Mouse (Mus musculus) brain, embryonic 14.5 days (tissue): ENCODE measurements around the gene H2-K1.

Experiments used
- CTCF ChIP-seq: fragments of 200-500 bp; IDR thresholded peaks from 2 replicates; pipeline ENCODE4 v1.5.1; 2012; ENCODE audit warnings: inconsistent platforms, mild to moderate bottlenecking, moderate library complexity, borderline replicate concordance; ENCODE audit not compliant: insufficient read depth, insufficient read length; ENCODE audit errors: extremely low read depth
- POLR2A ChIP-seq: fragments of 200-500 bp; IDR thresholded peaks from 2 replicates; pipeline ENCODE4 v1.6.1; 2012; ENCODE audit warnings: mild to moderate bottlenecking, inconsistent platforms, borderline replicate concordance; ENCODE audit not compliant: poor library complexity, insufficient read depth, insufficient read length, severe bottlenecking; ENCODE audit errors: extremely low read depth

DNA sequence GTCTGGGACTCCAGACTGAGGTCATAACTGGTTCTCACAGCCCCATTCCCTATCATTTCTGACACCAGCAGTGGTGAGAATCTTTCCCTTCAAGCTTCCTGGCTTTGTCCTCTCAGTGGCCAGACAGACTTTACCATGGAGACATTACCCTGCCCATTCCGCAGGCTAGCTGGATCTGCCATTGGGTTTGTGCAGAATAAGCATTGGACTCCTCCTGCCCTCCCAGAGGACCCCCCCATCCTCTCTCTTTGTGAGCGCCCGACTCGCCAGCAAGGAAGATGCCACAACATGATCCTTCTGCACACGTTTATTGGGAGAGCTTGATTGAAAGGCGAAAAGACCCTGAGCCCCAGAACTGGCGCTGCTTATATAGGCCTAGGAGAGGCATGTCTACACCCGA is 13.3 kb upstream of the H2-K1 start:
- TF ChIP-seq POLR2A (no peak), CTCF (no peak)
